Mouse (Mus musculus): ENCODE data around the gene Atp4a.

DNA sequence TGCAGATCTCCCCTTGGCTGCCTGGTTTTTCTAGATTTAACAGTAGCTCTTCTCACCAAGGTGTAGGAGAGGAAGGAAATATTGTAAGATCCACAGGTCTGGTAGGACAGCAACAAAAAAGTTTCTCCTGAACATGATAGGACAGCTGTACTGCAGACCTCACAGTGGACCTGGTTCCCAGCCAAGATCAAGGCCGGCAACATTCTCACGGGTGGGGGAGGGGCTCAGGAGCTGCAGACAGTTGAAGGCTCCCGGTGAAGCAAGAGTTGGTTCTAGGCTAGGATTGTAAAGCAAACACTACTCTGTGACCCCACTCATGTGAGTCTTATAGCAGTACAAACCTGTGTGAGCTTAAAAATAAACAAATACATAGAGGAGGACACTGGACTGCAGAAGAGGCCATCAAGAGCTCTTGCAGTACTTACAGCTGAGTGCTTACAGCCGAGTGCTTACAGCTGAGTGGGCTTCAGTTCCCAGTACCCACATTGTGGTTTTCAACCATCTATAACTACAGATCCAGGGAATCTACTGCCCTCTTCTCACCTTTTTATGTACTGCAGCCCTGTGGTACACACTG, 32.1 kb downstream of the Atp4a start:
- TF ChIP-seq CTCF (IDR thresholded peaks at IDR 0.05) (no peak), EP300 (IDR thresholded peaks at IDR 0.05; ENCODE audit: insufficient read depth, low read depth, low read length) (no peak), POLR2A (IDR thresholded peaks at IDR 0.05; ENCODE audit: insufficient read depth, low read depth, low read length) (no peak)
